Mouse (Mus musculus) midbrain, embryonic 11.5 days (tissue): Measurements from ENCODE around the gene Erv3. TPM values are rescaled to one million over a fixed set of nuclear protein-coding genes. Genes with fewer than 3 reads are reported as not detected.

ENCODE experiments used
- ATAC-seq: fragments of 200-750 bp; cut with Nextera tagmentation; 2 replicates; pipeline ENCODE4 v1.8.0; 2017; ENCODE audit warnings: moderate TSS enrichment, moderate library complexity; ENCODE audit not compliant: low FRiP score
- DNase-seq: peaks from one replicate; pipeline ENCODE4 v3.0.0; 2015; ENCODE audit warnings: low spot score; ENCODE audit errors: missing footprints
- H3K27ac ChIP-seq: fragments of 300-500 bp; sonication (generic); 2 replicates; pipeline ENCODE4 v1.5.1; 2014; ENCODE audit warnings: low read depth, low read length
- H3K27me3 ChIP-seq: fragments of 300-500 bp; sonication (generic); 2 replicates; pipeline ENCODE4 v1.6.1; 2014; ENCODE audit warnings: mild to moderate bottlenecking, low read length, moderate library complexity, mixed read lengths; ENCODE audit not compliant: control insufficient read depth, insufficient read depth
- H3K36me3 ChIP-seq: fragments of 300-500 bp; sonication (generic); 2 replicates; pipeline ENCODE4 v1.6.1; 2014; ENCODE audit warnings: mild to moderate bottlenecking, low read length, moderate library complexity, mixed read lengths; ENCODE audit not compliant: control insufficient read depth, insufficient read depth
- H3K4me1 ChIP-seq: fragments of 300-500 bp; sonication (generic); 2 replicates; pipeline ENCODE4 v1.6.1; 2014; ENCODE audit warnings: low read length; ENCODE audit not compliant: control insufficient read depth, insufficient read depth
- H3K4me2 ChIP-seq: fragments of 300-500 bp; sonication (generic); 2 replicates; pipeline ENCODE4 v1.6.1; 2014; ENCODE audit warnings: mild to moderate bottlenecking, moderate library complexity
- H3K4me3 ChIP-seq: fragments of 300-500 bp; sonication (generic); 2 replicates; pipeline ENCODE4 v1.5.1; 2014; ENCODE audit warnings: low read depth, low read length
- H3K9ac ChIP-seq: fragments of 300-500 bp; sonication (generic); 2 replicates; pipeline ENCODE4 v1.6.1; 2014; ENCODE audit warnings: low read length
- H3K9me3 ChIP-seq: fragments of 300-500 bp; sonication (generic); 2 replicates; pipeline ENCODE4 v1.6.1; 2016; ENCODE audit warnings: low read length; ENCODE audit not compliant: control insufficient read depth
- WGBS: fragments of 180-500 bp; shearing (Covaris S2); extraction: QIAGEN DNeasy Blood & Tissue Kit; methylation state at CpG from one replicate; pipeline ENCODE4 v1.1.7; 2014; 5-methylcytosine and 5-hydroxymethylcytosine counted together
- polyA plus RNA-seq: library from polyadenylated mRNA; unstranded; fragments of >200 nt; fragmentation: Nextera tagmentation; extraction: Ambion mirVana; gene quantifications from 2 replicates; pipeline ENCODE4 v1.2.1, GENCODE M21; 2014

The Erv3 gene
- polyA plus RNA-seq, 1 experiment from 2014 or later = not detected

GRCm38 (mm10) chr2:131902423-131902822, 42.9 kb upstream of the Erv3 start:
- Histone ChIP-seq H3K9ac (no peak overlapping the region), H3K4me3 (no peak overlapping the region), H3K27ac (no peak overlapping the region), H3K4me1 (no peaks in the 10 kb centered on the region), H3K9me3 (no peaks in the 10 kb centered on the region), H3K27me3 (no peaks in the 10 kb centered on the region), H3K36me3 (no peaks in the 10 kb centered on the region), H3K4me2 (no peak overlapping the region)
- 38% methylated on average over 1 of the region's 3 CpGs for WGBS
- ATAC-seq (no peak), DNase-seq (peak; percentile 59)

GRCm38 (mm10) chr2:131897336-131898109, 38.0 kb upstream of the Erv3 start:
- Histone ChIP-seq H3K27ac (no peak overlapping the region), H3K4me2 (no peak overlapping the region), H3K36me3 (no peaks in the 10 kb centered on the region), H3K9ac (no peak overlapping the region), H3K4me3 (no peak overlapping the region), H3K4me1 (peaks cover 2% of the 10 kb centered on the region; the same call in 1 of the 2 replicates), H3K9me3 (no peaks in the 10 kb centered on the region), H3K27me3 (no peaks in the 10 kb centered on the region)
- no peak for ATAC-seq
- WGBS = 88% methylated on average over 12 of the region's 12 CpGs
- DNase-seq = no peak

- Histone ChIP-seq H3K4me2 (no peak overlapping the region), H3K4me3 (no peak overlapping the region), H3K9me3 (no peaks in the 10 kb centered on the region), H3K36me3 (no peaks in the 10 kb centered on the region), H3K27me3 (no peaks in the 10 kb centered on the region; the same call in 1 of the 2 replicates), H3K9ac (no peak overlapping the region), H3K27ac (no peak overlapping the region), H3K4me1 (peaks cover 5% of the 10 kb centered on the region; the same call in 1 of the 2 replicates)
- peak; percentile 64 for DNase-seq
- WGBS = 93% methylated on average over 4 of the region's 4 CpGs
- no peak for ATAC-seq
Observed at GRCm38 (mm10) chr2:131896011-131896410, 36.5 kb upstream of the Erv3 start.

- Histone ChIP-seq H3K9me3 (no peaks in the 10 kb centered on the region), H3K4me3 (no peak overlapping the region), H3K4me1 (peaks cover 5% of the 10 kb centered on the region; the same call in 1 of the 2 replicates), H3K27ac (no peak overlapping the region), H3K27me3 (no peaks in the 10 kb centered on the region; the same call in 1 of the 2 replicates), H3K36me3 (no peaks in the 10 kb centered on the region), H3K9ac (no peak overlapping the region), H3K4me2 (no peak overlapping the region)
- WGBS = 77% methylated on average over 2 of the region's 2 CpGs
- DNase-seq (peak; percentile 66), ATAC-seq (no peak)
Observed at GRCm38 (mm10) chr2:131895106-131895505, 35.6 kb upstream of the Erv3 start.

- no peaks in the 10 kb centered on the region for H3K9me3 ChIP-seq
- H3K4me2 ChIP-seq = no peak overlapping the region
- 23% methylated on average over 5 of the region's 5 CpGs for WGBS
- no peak overlapping the region for H3K27ac ChIP-seq
- no peaks in the 10 kb centered on the region for H3K36me3 ChIP-seq
- H3K4me1 ChIP-seq = peaks cover 5% of the 10 kb centered on the region; the same call in 1 of the 2 replicates
- no peak for ATAC-seq
- no peak overlapping the region for H3K4me3 ChIP-seq
- H3K9ac ChIP-seq = peak overlapping the region; percentile 10; the same call in 1 of the 2 replicates
- H3K27me3 ChIP-seq = no peaks in the 10 kb centered on the region; the same call in 1 of the 2 replicates
- DNase-seq = peak; percentile 85
Observed at GRCm38 (mm10) chr2:131892534-131892933, 33.0 kb upstream of the Erv3 start.

- peaks cover 7% of the 10 kb centered on the region; the same call in 1 of the 2 replicates for H3K4me1 ChIP-seq
- no peak overlapping the region for H3K4me2 ChIP-seq
- DNase-seq (no peak), ATAC-seq (no peak)
- H3K9me3 ChIP-seq = no peaks in the 10 kb centered on the region
- H3K9ac ChIP-seq = no peak overlapping the region
- H3K4me3 ChIP-seq = no peak overlapping the region
- no peaks in the 10 kb centered on the region; the same call in 1 of the 2 replicates for H3K27me3 ChIP-seq
- 88% methylated on average over 7 of the region's 7 CpGs for WGBS
- no peak overlapping the region for H3K27ac ChIP-seq
- H3K36me3 ChIP-seq = no peaks in the 10 kb centered on the region
Observed at GRCm38 (mm10) chr2:131888233-131888632, 28.7 kb upstream of the Erv3 start.

- Histone ChIP-seq H3K4me3 (no peak overlapping the region), H3K36me3 (no peaks in the 10 kb centered on the region), H3K27me3 (no peaks in the 10 kb centered on the region; the same call in 1 of the 2 replicates), H3K27ac (no peak overlapping the region), H3K4me1 (peaks cover 7% of the 10 kb centered on the region; the same call in 1 of the 2 replicates), H3K4me2 (no peak overlapping the region), H3K9ac (no peak overlapping the region), H3K9me3 (no peaks in the 10 kb centered on the region)
- DNase-seq (no peak), ATAC-seq (no peak)
- 88% methylated on average over 6 of the region's 6 CpGs for WGBS
Observed at GRCm38 (mm10) chr2:131886503-131887160, 27.1 kb upstream of the Erv3 start.

GRCm38 (mm10) chr2:131883136-131883535, 23.6 kb upstream of the Erv3 start:
- peak; percentile 2 for DNase-seq
- Histone ChIP-seq H3K4me2 (no peak overlapping the region), H3K36me3 (no peaks in the 10 kb centered on the region), H3K9ac (no peak overlapping the region), H3K27ac (no peak overlapping the region), H3K4me1 (peaks cover 7% of the 10 kb centered on the region; the same call in 1 of the 2 replicates), H3K27me3 (no peaks in the 10 kb centered on the region), H3K9me3 (no peaks in the 10 kb centered on the region), H3K4me3 (no peak overlapping the region)
- WGBS = 55% methylated on average over 2 of the region's 2 CpGs
- ATAC-seq = 0 out of 2 replicates have a peak, but pooled peaks have one; percentile 33

- DNase-seq (no peak), ATAC-seq (no peak)
- H3K4me1 ChIP-seq = peaks cover 7% of the 10 kb centered on the region; the same call in 1 of the 2 replicates
- H3K27me3 ChIP-seq = no peaks in the 10 kb centered on the region
- H3K9ac ChIP-seq = no peak overlapping the region
- H3K36me3 ChIP-seq = no peaks in the 10 kb centered on the region
- H3K4me2 ChIP-seq = no peak overlapping the region
- no peak overlapping the region for H3K4me3 ChIP-seq
- 66% methylated on average over 4 of the region's 4 CpGs for WGBS
- H3K9me3 ChIP-seq = no peaks in the 10 kb centered on the region
- H3K27ac ChIP-seq = no peak overlapping the region
Observed at GRCm38 (mm10) chr2:131881766-131882165, 22.2 kb upstream of the Erv3 start.
